Mouse (Mus musculus) cortical plate, adult 2 months (tissue): ENCODE data around the gene Sept6.

Experiments
- CTCF ChIP-seq: fragments of 200-500 bp; IDR thresholded peaks from 2 replicates; pipeline ENCODE4 v1.5.1; 2011; ENCODE audit warnings: mild to moderate bottlenecking, control low read depth, low read length; ENCODE audit not compliant: insufficient read depth; ENCODE audit errors: extremely low read depth
- POLR2A ChIP-seq: fragments of 200-500 bp; IDR thresholded peaks from 2 replicates; pipeline ENCODE4 v1.6.1; 2011; ENCODE audit warnings: mild to moderate bottlenecking, low read length, control low read depth; ENCODE audit not compliant: insufficient read depth; ENCODE audit errors: extremely low read depth

GRCm38 (mm10) chrX:36935326-36935966 lies 56.1 kb downstream of the Sept6 start:
- TF ChIP-seq CTCF (no peak), POLR2A (no peak)
